Mouse (Mus musculus) left cerebral cortex, adult 18-20 months (tissue): ENCODE results near the gene Lrrc31. TPM values are rescaled to one million over a fixed set of nuclear protein-coding genes. Genes with fewer than 3 reads are reported as not detected.
A peak's percentile ranks its signal among the peaks of the same experiment; 100 is the strongest.
"Not testable (repeated sequence)": the region's sequence is repeated elsewhere in the genome, so short reads cannot be mapped to it uniquely, and the experiment has no call there.

Source experiments
- DNase-seq, 2 experiments: peaks; one replicate each; pipeline ENCODE4 v3.0.0; 2021 to 2022; ENCODE audit warnings: low spot score in 2 of 2, mixed read lengths in 1 of 2
- long read RNA-seq, 2 experiments: library from polyadenylated mRNA; stranded (forward); transcript quantifications; one replicate each; pipeline ENCODE4 v2.0.0; 2021
- total RNA-seq, 2 experiments: library from RNA; stranded (reverse); gene quantifications; 2 replicates each; pipeline ENCODE4 v1.2.3; 2021

The Lrrc31 gene
- total RNA-seq = not detected
- long read RNA-seq, experiment 1 = 0 reads
- long read RNA-seq, experiment 2 = 0 reads

DNA sequence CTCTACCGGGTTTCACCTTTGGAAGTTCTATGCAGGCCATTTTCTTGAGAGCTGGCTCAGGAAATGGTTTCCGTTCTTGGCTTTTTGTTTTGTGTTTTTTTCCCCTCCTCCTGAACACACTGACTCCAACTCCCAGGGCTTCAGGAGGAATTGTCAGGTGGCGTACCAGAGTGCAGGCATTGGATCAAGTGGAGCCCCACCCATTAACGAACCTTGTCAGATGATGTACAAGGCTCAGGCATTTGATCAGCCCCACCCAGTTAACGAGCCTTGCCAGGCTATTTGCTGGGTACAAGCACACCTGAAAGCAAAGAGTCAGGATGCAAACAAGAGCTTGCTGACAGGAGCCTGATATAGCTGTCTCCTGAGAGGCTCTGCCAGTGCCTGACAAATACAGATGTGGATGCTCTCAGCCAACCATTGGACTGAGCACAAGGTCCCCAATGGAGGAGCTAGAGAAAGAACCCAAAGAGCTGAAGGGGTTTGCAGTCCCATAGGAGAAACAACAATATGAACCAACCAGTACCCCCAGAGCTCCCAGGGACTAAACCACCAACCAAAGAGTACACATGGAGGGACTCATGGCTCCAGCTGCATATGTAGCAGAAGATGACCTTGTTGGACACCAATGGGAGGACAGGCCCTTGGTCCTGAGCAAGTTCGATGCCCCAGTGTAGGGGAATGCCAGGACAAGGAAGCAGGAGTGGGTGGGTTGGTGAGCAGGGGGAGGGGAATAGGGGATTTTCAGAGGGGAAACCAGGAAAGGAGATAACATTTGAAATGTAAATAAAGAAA is at the start of gene Lrrc31:
Gene Lrrc31, minus strand, starts transcription at position 133 of the 795 bp plus-strand sequence.
- not testable (repeated sequence) for DNase-seq

DNA sequence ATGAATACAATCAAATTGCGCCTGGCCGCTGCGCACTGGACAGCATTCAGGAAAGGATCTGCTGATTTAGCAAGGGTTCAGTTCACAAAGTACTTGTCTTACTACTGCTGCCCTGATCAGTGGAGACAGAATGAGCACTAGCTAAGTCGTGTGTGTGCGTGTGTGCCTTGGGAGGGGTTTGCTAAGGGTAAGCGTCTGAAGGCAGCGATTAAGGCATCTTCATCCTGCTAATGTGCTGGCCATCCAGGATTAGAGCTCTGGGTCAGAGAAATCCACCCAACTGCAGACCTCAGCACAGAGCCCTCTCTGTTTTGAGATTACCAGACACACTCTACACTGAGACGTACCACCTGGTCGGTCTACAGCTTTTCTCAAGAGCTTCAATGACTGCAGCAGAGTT is 48.7 kb upstream of the Lrrc31 start:
- no peak for DNase-seq

DNA sequence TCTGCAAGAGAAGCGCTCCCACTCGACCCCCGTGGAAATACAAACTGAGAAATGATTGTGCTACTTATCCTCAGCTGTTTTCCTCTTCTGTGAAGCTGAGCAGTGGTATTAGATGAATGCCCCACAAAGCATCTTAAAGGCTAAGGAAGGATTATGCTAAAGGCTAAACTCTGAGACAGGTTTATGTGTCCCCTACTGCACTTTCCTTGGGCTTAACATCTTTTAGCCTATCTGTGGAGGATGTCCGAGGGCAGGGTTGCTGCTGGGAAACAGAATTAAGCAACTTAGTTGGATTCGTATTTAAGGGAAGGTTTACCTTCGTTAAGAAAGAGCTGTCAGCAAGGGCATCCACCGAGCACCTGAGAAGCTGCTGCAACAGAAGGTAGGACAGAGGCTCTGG is 46.4 kb upstream of the Lrrc31 start, which contains the start of gene Samd7:
Gene Samd7, plus strand, starts transcription at position 288 of the 400 bp plus-strand sequence.
- no peak for DNase-seq

DNA sequence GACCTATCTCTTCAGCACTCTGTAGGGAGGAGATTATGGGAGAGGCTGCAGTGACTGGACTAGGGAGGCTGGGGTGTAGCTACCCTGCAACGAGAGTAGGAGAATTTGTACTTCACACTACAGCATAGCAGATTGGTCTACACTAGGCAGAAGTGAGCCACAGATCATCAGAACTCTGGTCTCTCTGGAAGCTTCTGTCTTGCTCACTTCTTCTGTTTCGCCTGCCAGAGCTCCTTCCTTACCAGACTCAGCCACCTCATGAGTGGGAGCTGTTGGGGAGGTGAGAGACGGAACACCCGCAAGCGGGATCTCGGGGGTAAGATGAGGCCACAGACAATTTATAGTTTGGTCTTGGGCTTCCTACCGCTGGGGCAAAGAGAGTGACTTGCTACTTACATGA is 43.2 kb upstream of the Lrrc31 start:
- DNase-seq = peak in 1 of 2 experiments; percentile 15

DNA sequence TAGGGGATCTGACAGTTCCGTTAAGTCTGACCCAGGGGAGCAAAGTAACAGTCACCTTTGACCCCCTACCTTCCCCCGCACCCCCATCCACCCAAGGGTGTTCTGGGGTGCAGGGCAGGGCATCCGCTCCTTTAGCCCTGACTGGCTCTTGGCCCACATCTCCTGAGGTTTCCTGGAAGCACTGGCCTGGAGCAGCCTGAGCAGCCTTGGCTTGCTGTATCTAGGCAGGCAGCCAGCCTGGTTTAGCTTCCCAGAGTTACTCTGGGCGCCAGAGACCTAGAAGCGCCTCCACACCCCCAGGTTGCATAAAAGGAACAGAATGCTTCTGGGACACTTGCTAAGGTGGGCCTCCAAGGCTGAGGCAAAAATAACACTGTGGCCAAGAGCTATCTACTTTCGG is 41.7 kb upstream of the Lrrc31 start:
- peak; percentile 37 to 42 for DNase-seq

DNA sequence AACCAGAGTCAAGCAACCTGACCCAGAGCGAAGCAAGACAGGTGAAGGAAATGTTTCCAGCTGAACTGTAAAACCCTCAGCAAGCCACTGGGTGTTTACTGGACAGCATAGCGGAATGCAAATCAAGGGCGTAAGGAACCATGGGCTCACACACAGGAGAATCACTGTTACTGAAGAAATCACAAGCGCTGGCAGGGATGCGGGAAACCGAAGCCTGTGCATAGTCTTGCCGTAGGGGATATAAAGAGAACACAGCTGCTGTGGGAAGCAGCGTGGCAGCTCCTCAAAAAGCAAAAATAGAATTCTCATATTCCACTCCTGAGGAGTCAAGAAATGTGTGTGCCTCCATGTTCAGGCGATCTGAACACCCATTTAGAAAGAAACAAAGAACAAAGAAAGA is 37.2 kb upstream of the Lrrc31 start:
- peak; percentile 43 to 53 for DNase-seq

DNA sequence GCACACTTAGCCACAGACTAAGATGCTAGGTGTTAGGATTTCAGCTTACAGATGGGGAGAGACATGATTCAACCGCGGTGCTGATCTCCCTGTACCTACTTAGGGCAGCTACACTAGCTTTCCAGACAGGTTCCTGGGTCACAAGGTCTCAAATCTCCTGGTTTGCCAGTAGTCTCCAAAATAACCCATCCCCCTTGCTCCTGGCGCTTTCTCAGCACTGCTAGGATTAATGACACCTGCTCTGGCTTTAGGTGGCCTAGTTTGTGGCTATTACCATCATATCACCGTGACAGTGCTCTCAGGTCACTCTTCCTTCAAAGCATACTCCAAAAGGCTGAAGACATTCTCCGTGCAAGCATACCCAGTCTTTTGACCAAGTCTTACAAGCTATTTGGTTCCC is 29.4 kb upstream of the Lrrc31 start:
- DNase-seq = no peak

DNA sequence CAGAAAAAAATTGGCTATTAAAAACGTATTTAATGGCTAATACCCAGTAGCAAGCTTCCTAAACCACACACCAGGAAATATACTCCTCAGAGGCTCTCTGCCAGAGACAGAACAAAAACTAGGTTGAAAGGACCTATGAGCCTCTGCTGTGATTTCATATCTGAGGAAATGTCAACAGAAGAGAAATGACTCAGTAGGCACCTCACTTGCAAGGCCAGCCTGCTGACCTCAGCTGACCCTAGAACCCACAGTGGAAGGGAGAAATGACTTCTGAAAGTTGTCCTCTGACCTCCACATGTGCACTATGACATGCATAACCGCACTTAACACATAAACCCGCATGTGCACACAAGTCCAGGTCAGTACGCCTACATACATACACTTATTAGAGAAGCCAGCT is 27.6 kb upstream of the Lrrc31 start:
- no peak for DNase-seq

DNA sequence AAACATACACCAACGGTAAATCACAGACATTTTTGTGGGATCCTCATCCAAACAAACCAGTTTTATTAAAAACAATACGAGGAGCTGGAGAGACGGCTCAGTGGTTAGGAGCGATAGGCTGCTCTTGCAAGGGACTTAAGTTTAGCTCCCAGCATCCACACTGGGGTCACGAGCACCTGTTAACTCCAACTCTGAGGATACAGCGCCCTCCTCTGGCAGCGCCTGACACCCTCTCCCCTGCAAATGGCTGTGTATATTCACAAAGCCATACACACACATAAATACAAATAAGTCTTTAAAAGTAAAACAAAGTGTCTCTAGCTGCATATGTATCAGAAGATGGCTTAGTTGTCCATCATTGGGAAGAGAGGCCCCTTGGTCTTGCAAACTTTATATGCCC is 25.9 kb upstream of the Lrrc31 start:
- no peak for DNase-seq

DNA sequence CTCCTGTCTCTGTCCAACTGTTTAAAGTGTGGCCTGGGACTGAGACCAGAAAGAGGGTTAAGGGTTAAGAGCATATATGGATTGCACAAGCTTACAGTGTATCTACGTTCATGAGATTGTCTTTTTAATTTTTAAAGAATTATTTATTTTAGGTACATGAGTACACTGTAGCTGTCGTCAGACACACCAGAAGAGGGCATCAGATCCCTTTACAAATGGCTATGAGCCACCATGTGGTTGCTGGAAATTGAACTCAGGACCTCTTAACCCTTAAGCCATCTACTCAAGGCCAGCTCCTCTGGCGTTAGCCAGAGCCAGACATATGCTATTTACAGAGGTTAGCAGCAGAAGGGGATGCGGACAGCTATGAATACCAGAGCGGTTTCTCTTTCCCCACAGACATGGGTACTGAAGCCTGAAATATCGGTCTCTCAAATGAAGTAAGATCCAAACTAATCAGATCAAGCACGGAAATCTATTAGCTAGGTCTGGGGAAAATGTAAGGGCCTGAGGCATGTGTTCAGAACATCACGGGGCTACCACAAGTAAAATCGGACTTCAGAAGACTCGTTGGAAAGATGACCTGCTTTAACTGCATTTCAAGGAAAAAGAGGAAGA is 25.3 kb upstream of the Lrrc31 start:
- no peak for DNase-seq

DNA sequence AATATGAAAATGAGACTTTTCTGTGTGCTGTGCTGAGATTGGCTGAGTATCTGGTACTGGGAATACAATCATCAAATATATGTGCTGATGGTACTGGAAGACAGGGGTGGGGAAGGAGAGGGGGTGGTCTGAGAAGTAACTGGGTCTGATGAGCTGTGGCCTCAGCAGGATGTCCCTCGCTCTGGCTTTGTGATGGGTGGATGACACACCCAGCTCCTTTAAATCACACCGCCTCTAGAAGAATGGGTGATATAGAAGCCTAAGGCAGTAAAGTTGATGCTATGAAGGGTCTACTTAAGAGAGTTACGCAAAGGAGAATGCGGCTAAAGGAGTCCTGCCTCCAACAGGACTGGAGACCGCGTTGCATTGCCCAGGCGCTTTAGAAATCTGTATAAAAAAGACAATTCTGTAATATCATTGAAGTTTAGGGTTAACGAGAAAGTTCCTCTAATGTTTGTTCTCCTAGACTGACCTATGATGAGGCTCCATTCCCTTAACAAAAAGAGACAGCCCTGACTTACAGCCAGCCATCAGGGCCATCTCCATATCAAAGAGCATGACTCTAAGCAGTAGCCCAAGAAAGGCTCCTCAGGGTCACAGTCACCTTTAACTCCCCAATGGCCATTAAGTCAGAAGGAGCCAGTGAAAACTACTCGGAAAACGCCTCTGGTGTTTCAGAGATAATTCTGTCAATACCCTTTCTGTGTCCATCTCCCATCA is 24.6 kb upstream of the Lrrc31 start:
- DNase-seq = no peak

DNA sequence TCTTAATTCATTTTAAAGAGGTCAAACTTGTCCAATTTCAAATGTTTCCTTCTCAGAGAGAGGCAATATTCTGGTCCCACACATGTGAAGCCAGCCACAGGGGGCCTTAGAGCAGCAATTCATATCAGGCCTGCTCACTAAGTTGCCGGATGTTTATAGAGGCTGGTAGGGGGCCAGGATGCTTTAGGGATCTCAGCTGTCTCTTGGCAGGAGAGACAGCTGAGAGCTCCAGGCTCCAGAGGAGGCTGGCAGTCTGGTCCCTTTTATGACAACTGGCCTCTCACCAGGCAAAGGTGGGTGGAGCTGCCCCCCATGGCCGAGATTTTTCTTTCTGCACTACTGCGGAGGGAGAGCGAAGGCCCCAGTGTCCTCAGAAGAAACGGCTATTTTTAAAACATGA is 23.5 kb upstream of the Lrrc31 start:
- DNase-seq = no peak

DNA sequence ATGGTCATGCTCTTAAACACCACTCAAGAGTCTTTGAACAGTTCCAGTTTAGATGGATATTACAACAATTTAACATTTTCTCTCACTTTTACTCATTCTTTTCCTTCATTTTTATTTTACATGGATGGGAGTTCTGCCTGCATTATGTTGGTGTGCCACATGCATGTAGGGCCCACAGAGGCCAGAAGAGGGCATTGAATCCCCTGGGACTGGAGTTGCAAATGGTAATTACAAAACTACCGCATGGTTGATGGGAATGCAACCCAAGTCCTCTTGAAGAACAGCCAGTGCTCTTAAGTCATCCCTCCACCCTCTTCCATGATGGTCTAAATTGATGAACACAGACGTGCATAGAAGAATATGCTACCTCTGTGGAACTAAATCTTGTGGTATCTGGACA is 22.8 kb upstream of the Lrrc31 start:
- DNase-seq = no peak

DNA sequence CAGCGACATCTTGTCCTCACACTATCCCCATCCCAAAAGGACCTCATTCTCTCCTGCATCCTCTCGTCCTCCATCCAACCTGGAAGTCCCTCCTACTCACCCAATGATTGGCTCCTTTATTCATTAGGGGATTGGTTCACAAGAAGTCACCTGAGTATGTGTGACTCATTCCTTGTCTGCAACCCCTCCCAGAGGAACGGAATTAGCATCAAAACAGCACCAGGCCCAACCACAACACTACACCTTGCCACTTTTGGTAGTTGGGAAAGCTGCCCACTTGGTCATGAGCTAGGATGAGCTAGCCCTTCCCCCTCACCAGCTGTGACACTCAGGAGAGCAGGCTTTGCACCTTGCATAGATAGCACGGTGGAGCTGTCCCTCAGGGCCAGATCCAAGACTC is 22.4 kb upstream of the Lrrc31 start:
- DNase-seq = no peak

DNA sequence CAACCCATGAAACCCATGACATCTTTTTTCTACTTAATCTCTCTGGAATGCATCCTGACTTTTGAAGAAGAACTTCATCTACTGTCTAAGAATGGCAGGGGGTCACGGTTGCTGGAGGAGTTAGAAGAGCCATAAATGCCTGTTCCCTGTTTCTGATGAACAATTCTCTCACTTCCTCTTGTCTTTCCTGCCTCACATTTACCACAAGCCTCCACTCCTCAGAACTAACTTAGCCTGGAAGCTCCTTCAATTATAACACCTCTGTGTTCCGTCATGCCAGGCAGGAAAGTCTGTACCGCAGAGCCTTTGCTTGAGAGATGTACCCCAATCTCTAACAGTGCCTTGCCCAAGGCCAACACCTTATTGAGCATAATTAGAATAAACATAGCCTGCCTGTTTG is 19.0 kb upstream of the Lrrc31 start:
- DNase-seq = no peak

DNA sequence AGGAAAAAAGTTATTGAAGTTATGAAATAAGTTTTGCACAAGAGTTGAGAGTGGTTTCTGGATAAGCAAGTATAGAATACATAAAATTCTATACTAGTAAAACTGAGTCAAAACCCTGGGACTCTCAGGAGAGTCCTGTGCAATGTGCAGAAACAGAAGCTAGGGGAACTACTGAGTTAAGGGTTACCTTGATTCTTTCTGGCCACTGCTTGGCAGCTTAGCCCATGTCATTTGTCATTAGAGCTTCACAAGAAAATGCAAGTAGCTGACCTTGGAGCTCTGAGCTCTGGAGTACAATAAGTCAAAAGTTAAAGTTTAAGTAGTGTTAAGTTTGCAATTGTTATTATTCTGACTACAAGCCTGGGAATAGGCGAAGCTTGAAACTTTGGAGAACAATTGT is 13.7 kb upstream of the Lrrc31 start:
- no peak for DNase-seq

DNA sequence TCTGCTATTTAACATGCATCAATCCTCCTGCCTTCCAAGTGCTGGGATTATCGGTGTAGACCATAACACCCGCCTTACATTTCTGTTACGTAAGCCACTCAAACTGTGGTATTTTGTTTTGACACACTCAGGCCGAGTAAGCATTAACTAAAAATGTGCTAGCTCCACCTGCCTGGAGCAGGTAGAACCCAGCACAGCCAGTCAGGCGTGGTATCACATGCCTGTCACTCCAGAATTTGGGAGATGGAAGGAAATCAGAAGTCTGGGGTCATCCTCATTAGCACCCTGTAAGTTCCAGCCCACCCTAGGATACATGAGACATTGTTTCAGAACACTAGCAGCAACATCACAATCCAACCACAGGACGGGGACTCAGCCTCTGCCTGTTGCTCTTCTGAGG is 10.5 kb upstream of the Lrrc31 start:
- DNase-seq = no peak

DNA sequence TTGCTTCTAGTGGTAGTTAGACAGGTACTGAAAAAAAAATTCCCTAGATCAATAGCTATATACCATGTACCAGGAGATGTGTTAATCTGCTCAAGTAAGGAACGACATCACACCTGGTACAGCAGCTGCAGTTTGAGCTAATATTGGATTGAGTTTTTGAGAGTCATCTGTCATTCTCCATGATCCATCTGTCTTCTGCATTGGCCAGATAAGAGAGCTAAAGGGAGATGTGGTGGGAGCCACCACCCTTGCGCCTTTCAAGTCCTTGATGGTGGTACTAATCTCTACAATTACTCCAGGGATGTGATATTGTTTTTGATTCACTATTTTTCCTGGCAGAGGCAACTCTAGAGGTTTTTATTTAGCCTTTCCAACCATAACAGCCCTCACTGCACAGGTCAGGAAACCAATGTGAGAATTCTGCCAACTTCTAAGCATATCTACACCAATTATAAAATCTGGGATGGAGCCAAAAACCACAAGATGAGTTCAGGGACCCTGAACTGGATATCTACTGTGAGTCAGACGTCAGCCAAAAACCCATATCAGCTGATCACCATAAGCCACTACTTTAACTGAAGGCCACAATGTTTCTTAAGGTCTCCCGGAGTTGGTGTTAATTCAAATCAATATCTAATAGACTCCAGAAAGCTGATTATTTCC is 7.1 kb upstream of the Lrrc31 start:
- no peak for DNase-seq

DNA sequence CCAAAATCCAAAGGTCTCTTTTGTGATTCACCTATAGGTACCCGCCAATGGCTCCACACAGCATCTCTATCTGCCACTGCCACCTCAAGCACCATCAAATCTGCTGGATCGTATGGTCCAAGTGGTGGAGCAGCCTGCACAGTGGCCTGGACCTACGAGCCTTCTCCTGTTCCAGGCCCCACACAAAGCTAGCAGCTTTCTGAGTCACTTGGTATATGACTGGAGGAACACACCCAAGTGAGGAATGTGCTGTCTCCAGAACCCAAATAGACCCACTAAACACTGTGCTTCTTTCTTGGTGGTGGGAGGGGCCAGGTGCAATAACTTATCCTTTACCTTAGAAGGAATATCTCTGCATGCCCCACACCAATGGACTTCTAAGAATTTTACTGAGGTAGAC is 6.3 kb upstream of the Lrrc31 start:
- no peak for DNase-seq

DNA sequence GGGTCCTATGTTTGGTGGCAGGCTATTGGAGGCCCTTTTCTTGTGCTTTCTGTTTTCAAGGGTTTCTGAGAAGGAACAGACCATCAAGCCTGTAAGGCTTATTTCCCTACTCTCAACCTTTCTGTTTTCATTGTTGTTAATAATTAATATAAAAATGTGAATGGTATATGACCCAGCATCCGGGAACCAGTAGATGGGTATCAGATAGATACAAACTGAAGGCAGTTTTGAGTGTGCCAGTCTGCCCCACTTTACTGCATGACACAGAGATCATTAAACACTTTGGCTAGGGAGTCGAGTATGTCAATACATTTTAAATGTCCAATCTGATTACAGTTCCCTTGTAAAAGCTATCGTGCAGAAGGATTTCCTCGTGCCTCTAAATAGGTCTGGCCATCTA is 1.8 kb downstream of the Lrrc31 start:
- no peak for DNase-seq

DNA sequence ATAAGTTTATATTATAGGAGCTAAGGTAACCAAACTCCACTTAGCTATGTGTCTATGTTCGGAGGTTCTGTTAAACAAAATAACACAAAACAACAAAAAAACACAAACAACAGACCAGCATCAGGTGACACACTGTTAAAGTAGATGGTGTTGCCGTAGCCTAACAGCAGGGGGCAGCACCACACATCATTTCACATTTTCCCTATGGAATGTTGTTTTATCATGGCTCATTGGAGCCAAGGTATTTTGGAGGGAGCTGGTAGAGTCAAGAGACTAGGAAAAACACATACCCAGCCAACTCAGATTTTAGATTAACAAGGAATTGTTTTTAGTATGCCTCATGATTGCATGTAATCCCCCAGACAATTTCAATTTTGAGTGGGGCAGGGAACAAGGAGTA is 3.3 kb downstream of the Lrrc31 start:
- DNase-seq = peak; percentile 61 to 70

DNA sequence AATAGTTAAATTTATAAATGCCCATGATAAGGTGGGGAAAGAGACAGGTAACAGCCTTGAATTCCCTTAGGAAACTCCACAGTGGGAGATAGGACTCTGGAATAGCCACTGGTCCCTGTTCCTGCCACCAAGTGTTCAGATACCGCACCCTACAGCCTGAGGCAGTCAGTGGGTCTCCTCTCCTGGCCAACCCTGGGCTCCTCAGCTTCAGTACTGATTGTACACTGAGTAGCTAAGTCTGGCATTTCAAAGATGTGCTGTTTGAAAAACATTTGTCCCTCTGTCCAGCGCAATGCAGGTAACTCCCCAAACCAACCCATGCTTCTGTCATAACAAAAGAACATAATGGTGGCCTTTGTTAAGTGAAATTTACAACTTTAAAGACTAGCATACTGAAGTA is 4.0 kb downstream of the Lrrc31 start:
- no peak for DNase-seq
